Mouse (Mus musculus): ENCODE measurements around the gene Sdk1.

Sdk1 gene

GRCm38 (mm10) chr5:141324910-141325309 lies 83.6 kb downstream of the Sdk1 start:
- DNase-seq (ENCODE audit: low read depth, low spot score): no peak

- DNase-seq (ENCODE audit: low read depth, low spot score): no peak
Observed at GRCm38 (mm10) chr5:141344376-141344775, 103.1 kb downstream of the Sdk1 start.

GRCm38 (mm10) chr5:141345476-141345875 lies 104.2 kb downstream of the Sdk1 start:
- DNase-seq (ENCODE audit: low read depth, low spot score): no peak

DNA sequence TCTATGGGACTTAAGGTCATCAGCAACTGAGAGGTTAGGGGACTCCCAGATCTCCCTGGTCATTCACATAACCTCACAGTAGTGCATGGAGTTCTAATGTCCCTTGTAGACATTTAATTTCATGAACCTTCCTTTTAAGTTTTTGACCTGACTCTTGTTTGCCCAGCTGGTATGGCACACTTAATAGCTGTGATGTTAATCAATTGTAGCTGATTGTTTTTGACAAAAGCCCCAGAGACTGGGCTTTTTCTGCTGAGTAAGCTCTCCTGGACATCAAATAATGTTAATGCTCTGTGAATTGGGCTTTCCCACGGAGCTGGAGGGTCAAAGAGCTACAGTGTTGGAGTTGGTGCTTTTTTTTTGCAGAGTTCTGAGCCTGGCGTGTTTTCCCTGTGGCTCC lies 121.4 kb downstream of the Sdk1 start:
- DNase-seq (ENCODE audit: low read depth, low spot score): peak; percentile 33

- no peak for DNase-seq (ENCODE audit: low read depth, low spot score)
Observed at GRCm38 (mm10) chr5:141363956-141364355, 122.7 kb downstream of the Sdk1 start.

GRCm38 (mm10) chr5:141368567-141368966 lies 127.3 kb downstream of the Sdk1 start:
- no peak for DNase-seq (ENCODE audit: low read depth, low spot score)

GRCm38 (mm10) chr5:141374797-141375196 lies 133.5 kb downstream of the Sdk1 start:
- no peak for DNase-seq (ENCODE audit: low read depth, low spot score)

- DNase-seq (ENCODE audit: low read depth, low spot score): peak; percentile 33
Observed at GRCm38 (mm10) chr5:141379836-141380773, 138.8 kb downstream of the Sdk1 start.

DNA sequence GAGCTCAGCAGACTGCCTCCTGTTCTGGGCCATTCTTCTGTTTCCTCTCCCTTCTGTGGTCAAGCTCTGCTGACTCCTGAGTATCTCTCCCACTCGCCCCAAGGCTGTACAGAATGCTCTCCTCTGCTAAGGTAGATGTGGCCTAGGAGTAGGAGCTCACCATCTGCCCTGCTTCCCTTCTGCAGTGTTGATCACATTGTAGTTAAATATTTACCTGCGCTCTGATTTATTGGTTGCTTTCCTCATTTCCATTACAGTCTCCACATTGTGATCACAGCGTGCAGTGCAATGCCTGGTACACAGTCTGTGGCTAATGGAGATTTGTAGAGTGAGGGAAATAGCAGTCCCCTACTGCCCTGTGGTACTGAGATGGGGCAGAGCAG lies 139.5 kb downstream of the Sdk1 start:
- DNase-seq (ENCODE audit: low read depth, low spot score): no peak

DNA sequence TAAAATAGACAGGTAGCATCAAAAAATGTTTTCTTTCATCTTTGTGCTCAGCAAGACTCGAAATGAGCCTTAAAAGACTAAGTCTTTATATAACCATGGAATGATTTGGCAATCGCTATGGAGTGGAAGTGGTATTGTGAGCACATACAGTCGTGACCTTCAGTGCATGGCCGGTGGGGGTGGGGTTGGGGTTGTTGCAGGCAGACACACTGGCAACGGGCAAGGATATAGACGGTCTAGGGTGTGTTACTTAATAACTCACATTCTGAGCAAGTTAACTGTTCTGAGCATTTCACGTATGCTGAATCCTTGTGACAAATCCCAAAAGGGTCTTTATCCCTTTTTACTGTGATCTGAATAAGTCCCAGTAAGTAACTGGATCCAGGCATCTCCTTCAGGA lies 140.3 kb downstream of the Sdk1 start:
- DNase-seq (ENCODE audit: low read depth, low spot score): no peak

- no peak for DNase-seq (ENCODE audit: low read depth, low spot score)
Observed at GRCm38 (mm10) chr5:141382246-141382835, 141.1 kb downstream of the Sdk1 start.

DNA sequence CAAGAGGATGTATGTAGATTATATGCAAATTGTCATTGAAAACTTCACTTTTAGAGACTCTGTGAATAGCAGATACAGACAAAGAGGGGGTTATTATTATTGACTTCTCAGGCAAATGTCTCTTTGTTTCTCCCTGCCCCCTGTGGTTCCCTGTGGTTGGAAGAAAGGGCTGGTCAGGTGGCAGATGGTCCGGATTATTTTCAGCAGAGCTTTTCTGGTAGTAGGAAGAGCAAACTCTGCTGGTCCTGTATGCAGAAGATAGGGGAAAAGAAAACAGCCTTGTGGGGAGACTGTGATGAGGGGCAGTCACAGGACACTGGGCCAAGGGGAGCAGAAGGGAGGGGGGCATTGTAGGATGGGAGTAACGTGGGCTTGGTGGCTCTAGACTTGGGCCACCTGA lies 147.2 kb downstream of the Sdk1 start:
- no peak for DNase-seq (ENCODE audit: low read depth, low spot score)

- DNase-seq (ENCODE audit: low read depth, low spot score): peak; percentile 24
Observed at GRCm38 (mm10) chr5:141390541-141390940, 149.3 kb downstream of the Sdk1 start.

- DNase-seq (ENCODE audit: low read depth, low spot score): no peak
Observed at GRCm38 (mm10) chr5:141391153-141391552, 149.9 kb downstream of the Sdk1 start.

DNA sequence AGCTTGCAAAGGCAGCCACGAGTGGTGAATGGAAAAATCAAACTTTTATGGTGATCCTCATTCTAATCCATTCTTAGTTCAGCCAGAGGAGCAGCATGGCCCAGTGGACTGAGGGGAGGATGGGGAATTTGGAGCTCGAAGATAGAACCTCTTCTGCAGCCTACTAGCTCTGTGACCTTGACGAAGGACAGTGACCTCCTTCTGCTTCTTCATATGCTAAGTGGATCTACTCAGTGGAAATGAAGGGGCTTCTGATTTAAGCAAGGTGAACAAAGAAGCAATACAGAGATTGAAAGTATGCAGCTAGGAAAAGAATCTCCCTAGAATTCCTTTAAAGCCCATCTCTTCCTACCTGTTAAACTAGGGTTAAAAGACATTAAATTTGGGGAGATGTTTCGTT lies 152.6 kb downstream of the Sdk1 start:
- no peak for DNase-seq (ENCODE audit: low read depth, low spot score)

DNA sequence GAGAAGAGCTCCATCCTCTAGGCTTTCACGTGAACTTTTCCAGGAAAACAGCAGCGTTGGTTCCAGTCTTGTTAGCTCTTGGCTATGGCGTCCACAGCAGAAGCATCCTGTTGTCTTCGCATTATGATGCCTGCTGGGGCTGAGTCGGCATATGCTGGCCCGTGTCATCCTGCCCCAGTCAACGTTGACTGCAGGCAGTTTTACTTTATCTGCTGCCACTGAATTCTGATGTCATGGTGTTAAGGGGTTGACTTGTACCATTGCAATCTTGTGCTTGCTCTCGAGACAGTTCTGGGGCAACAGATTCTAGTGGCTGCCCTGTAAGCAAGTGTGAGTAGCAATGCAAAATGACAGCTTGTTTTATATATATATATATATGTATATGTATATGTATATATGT lies 153.3 kb downstream of the Sdk1 start:
- DNase-seq (ENCODE audit: low read depth, low spot score): no peak

DNA sequence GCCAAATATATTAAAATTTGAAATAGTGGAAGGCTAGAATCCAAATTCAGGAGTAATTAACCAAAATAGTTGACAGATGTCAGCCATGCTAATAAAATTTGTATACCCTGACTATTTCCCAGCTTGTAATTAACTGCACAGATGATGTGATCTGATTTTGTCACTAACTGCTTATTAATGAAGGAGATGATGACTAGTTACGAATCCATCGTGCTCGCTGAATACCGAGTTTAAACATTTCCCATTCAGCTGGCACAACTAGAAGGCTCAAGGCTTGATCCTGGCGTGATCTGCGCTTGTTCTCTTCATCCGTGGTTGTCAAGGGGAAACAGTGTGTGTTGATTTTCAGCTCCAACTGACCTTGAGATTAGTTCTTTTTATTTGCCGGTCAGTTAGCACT lies 162.5 kb downstream of the Sdk1 start:
- no peak for DNase-seq (ENCODE audit: low read depth, low spot score)

DNA sequence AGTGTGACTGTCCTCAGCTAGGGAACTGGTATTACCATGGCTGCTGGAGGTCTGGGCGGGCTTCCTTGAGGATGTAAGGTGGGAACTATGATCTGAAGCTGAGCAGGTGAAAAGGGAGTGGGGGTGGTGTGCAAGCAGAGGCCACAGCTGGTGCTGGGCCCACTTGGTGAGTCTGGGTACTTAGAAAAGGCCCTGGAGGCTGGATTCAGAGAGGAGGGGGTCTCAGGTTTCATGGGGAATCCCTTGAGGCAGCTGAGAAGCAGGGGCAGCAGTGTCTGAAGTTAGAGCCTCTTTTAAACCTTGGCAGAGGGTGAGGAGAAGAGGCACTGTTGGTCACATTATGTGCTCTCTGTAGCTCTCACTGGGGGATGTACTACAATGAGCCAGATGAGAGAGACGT lies 163.4 kb downstream of the Sdk1 start:
- no peak for DNase-seq (ENCODE audit: low read depth, low spot score)

- no peak for DNase-seq (ENCODE audit: low read depth, low spot score)
Observed at GRCm38 (mm10) chr5:141406926-141407325, 165.6 kb downstream of the Sdk1 start.

- DNase-seq (ENCODE audit: low read depth, low spot score): no peak
Observed at GRCm38 (mm10) chr5:141413013-141413412, 171.7 kb downstream of the Sdk1 start.

GRCm38 (mm10) chr5:141415644-141416243 lies 174.5 kb downstream of the Sdk1 start:
- no peak for DNase-seq (ENCODE audit: low read depth, low spot score)

- no peak for DNase-seq (ENCODE audit: low read depth, low spot score)
Observed at GRCm38 (mm10) chr5:141428132-141428531, 186.8 kb downstream of the Sdk1 start.

- DNase-seq (ENCODE audit: low read depth, low spot score): no peak
Observed at GRCm38 (mm10) chr5:141433286-141433685, 192.0 kb downstream of the Sdk1 start.
